Mouse (Mus musculus) telencephalon, adult 2 months (tissue): ENCODE measurements around the gene Dynlt3.
"Not testable (repeated sequence)": the region's sequence is repeated elsewhere in the genome, so short reads cannot be mapped to it uniquely, and the experiment has no call there.

ENCODE experiments used
- DNase-seq: peaks from one replicate; pipeline ENCODE4 v3.0.0-alpha.2; 2011; ENCODE audit warnings: low read depth, low spot score

Gene Dynlt3

DNA sequence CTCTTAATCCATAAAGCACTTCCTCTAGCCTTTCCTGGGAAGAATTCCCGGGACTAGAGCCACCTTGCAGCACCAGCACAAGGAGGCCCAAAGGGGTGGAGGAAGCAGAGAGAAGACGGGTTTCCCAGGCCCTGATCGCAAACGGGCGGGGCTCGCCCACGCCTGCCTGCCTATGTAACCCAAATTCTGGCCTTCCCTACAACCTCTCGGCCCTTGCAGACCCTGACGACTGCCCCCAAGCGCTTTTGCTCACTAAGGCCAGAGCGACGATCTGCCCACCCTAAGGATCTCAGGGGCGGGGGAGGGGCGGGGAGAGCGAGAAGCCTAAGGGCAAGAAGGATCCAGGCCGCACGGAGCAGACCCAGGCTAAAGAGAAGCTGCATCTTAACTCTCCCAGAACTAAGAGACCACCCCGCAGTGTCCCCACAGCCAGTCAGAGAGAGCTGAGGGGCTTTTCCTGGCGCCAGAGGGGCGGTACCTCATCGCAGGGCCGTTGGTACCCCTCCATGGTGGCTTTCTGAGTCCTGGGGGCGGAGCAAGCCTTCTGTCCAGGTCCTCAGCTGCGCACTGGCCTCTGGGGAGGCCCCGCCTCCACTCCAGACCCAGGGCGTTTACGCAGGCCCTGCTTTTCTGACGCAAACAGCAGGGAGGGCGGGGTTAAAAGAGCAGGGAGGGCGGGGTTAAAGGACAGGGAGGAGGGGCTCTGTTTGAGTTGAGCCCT, at the start of gene Dynlt3:
TSS of gene Dynlt3 (minus strand) at position 613 of the 721 bp plus-strand sequence.
- peak; percentile 64 for DNase-seq

DNA sequence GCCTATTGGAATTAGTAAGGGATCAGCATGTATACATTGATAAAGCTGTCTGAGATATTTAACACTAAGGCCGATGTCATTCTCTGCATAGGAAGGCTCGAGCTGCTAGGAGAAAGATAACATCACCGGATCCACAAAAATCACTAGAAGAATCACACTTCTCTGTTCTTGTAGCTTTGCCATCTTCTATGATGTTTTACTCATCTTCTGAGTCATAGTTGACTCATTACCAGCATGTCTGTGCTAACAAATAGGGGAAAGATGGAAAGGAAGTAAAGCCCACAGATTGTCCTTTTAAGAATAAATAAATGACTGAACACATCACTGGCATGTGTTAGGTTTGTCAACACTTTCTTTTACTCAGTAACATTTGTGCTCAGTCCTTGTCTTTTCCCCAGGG, 37.0 kb upstream of the Dynlt3 start:
- no peak for DNase-seq

DNA sequence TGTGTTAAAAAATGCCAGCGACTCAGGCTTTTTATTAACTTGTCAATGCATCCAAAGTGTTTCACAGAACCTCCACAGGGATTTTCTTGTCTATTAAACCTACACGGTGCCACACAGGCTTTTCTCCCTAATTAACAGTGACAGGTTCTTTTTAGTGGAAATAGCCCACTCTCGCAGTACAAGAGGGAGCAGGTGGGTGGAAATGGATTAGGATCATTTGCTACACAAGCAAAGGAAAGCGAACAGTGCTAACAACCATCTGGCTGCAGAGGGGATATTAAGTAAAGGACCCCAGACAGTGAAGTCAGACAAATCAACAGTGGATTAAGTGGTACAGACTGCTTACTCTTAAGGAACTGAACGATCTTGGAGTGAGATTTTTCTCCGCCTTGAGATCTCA, 33.2 kb upstream of the Dynlt3 start:
- no peak for DNase-seq

DNA sequence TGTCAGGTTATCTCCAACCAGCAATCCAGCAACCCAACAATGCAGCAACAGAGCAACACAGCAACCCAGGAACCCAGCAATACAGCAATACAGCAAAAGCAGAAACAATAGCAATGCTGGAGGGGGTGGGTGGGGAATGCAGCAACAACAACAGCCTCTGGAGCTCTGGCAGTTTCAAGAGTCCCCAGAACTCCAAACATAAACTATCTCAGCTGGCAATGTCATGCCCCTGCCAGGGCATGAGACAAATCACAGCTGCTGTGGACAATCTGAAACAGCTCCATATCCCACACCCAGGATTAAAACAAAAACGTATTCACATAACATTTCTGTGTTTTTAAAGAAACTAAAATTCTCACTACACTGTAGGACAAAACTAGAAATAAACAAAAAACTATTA, 9.2 kb upstream of the Dynlt3 start:
- DNase-seq, result no peak

DNA sequence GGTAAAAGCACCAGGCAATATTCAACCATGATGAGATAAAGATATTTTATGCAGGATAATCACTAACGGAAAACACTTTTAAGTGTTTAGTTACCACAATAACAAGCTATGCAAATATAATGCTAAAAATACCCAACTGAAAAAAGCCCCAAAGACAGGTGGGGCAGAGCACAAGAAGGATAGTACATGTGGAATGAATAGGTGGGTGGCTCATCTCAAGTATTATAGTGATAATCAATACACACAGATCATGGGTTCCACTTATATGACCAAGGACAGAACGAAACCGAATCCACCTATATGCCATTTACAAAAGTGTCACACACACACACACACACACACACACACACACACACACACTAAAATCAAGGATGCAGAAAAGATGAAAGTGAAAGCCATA, 8.6 kb upstream of the Dynlt3 start:
- no peak for DNase-seq

DNA sequence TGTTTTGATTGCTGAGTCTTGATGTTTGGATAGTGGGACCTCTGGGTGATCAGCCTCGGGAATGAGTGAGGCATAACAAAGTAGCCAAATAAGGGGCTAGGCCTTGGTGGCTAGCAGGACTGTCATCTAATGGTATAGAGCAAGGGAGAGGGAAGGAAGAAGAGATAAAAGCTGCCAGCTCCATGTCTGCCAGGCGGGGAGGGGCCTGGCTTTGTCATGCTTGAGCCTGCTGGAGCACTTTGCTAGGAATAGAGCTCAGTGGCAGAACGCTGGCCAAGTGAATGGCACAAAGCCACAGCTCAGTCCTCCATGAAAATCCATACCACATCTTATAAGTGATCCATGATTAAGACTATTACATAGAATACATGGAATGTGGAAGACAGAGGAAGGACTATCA, 10.0 kb downstream of the Dynlt3 start:
- DNase-seq, result no peak

DNA sequence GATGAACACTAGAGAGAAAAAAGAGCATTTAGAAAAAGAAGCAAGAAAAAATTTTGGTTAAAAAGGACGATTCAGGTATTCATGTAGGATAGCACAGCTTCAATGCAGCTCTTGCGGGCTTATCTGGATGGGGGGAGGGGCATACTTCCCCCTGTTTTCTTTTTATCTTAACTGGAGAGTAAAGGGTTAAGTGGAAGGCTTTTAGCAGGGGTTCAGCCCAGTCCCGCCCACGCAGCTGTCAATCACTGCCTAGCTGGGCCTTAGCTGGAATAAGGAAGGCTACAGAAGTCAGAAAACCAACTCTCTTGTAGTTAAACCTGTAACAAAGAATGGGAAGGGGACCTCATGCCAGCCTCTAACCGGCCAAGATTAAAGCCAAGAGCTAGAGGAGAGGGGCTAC, 22.2 kb downstream of the Dynlt3 start:
- DNase-seq, result not testable (repeated sequence)

DNA sequence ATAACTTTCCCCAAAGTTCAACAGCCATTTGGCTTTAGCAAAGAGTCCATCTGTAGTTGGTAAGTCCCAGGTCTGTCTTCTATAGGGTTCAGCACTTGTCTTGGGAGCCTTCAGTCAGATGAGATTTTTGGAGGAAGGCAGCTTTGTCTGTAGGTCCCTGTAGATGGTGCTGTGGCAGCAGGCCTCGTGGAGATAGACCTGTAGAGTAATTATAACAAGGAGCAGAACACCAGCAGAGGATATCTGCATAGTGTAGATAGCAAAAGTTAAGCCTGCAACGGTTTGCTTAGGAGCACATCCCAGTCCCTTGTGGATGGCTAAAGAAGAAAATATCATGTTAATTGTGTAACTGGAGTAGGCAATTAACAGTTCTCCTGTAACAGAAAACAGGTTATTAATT, 22.7 kb downstream of the Dynlt3 start:
- not testable (repeated sequence) for DNase-seq
